Mouse (Mus musculus): ENCODE measurements around the gene Prox2.

Prox2 gene

DNA sequence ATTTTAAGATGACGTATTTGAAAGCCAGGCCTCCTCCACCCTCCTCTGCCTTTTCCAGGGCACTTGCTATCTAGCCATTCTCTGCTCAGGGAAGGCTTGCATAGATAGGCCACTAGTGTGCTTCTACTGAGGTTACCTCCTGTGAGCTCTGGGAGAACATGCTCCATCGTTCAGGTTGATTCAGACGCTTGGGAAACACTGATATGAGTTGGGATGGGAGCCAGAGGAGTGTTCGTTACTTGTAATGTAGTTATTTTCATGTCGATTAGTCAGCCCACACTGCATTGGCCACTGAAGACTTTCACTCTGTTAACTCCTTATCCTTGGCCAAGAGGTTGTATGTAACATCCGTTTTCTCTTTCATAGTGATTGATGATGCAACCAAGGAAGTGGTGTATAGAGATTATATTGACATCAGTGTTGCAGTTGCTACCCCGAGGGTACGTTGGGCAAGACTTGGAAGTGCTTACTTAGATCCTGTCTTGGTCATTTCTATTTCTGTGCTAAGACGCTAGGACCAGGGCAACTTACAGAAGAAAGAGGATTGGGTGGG lies 18.9 kb upstream of the Prox2 start:
- no peak for DNase-seq

DNA sequence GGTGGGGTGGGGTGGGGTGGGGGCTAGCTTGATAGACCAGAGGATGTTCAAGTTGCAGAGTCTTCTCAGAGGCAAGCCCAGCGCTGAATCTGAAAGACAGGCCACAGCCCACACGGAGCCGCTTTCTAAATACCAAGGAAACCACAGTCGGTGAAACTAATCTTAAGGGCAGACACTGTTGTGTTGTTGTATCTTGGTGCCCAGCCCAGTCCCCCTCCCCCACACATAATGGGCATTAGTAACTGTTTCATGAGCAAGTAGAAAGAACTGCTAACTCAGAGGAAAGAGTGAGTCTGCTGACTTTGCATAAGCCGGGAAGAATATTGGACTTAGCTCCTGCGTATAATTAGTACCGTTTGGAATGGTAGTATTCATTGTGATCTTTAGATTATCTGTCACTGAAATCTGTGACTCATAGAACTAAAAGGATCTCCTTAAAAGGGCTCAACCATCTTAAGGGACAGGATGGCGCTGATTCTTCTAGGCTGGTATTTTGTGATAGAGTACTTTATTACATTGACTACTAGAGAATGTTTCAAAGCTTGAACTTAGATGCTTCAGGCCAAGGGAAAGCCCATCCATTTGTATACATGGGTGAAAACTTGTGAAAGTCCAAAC lies 16.5 kb upstream of the Prox2 start:
- no peak for DNase-seq

DNA sequence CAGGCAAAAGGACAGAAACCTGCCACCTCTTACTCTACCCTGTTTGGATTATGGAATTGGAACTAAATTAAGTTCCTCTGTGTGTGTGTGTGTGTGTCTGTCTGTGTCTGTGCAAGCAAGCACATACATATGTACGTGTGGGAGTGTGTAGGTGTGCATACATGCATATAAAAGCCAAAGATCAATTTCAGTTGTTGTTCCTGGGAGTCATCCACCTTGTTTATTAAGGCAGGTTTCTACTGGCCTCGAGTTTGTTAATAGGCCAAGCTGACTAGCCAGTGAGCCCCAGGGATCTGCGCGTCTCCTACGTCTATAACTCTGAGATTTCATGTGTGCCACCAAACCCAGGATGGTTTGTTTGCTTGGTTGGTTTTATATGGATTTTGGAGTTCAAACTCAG lies 14.2 kb upstream of the Prox2 start:
- no peak for DNase-seq

DNA sequence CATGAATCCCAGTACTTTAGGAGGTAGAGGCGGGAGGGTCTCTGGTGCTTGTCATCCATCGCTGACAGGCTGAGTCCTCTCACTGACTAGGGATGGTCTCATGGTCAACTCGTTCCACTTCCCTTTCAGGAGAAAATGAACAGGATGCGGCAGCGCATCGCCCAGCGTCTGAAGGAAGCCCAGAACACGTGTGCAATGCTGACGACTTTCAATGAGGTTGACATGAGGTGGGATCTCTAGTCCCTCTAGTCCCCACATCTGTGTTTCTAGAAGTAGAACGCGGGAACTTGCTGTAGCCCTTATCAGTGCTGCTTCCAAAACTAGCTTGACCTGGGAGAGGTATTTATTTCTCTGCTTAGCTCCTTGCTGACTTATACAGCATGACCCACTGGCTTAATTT lies 13.1 kb upstream of the Prox2 start:
- no peak for DNase-seq

DNA sequence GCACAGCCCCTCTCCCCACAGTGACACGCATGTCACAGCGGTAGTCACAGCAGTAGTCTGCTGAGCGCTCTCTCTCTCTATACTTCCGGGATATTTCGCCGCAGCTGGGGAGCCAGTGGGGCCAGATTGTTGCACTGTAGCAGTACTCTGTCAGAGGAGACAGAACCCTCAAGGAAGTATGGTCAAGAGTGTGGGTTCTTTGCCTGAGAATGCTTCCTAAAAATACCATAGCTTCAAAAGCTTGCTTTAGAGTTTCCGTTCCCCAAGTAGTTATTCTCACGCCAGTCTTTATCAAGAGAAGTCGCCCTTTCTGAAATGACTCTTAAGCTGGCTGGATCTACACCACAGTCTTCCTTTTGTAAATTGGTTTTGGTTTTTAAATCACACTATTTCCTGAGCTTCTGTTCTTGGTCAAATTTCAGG lies 12.6 kb upstream of the Prox2 start:
- DNase-seq: no peak

DNA sequence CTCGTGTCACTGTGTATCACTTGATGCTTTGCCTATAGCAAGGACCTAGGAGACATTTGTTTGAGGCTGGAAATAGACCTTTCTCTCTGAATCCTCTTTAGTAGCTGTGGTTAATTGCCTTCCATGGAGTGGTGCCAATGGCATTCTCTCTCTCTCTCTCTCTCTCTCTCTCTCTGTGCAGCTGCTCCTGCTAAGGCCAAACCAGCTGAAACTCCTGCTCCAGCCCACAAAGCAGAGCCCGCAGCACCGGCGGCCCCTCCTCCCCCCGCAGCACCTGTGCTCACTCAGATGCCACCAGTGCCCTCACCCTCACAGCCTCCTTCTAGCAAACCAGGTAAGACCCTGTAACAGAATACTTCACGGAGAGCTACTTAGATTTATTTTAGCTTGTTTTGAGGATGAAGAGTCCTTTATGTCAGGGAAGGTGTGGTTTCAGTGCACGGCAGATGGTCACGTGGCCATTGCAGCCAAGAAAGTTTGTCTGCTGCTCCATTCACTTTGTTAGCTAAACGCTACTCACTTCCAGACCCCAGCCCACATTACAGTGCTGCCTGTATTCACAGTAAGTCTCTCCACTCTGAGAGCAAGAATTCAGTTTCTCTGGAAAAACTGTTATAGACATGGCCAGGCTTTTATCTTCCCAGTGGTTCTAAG lies 11.4 kb upstream of the Prox2 start:
- no peak for DNase-seq

DNA sequence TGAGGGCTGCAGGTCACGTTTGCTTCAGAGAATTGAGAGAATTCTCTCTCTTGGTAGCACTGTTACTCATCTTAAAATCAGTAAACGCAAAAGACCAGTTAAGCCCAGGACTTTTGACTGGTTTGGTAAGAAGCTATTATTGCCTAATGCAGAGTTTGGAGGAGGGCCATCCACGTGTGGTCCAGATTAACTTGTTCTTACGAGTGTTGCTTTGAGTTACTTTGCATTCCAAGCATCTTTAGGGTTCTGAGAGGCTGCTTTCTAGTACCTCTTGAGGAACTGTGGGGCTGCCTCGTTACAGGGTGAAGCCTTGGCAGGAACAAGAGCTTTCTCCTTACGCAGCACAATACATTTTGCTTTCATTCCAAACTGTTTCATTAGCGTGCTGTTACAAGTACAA lies 5.1 kb upstream of the Prox2 start:
- DNase-seq: no peak

DNA sequence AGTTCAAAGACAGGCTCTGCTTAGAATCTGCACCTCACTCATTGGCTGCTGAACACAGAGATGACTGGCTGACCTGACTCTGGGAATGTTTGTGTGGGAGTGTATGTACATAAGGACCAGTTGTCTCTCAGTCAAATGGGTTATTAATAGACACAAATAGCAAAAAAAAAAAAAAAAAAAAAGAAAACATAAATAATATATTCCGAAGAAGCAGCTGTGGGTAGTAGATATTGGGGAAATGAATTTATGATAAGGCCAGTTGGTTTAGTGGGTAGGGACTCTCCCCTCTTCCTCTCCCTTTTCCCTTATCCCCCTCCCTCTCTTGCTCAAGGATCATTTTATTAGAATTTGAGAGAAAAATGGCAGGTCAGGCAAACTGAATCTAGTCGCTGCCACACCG lies 3.4 kb upstream of the Prox2 start:
- DNase-seq: no peak

DNA sequence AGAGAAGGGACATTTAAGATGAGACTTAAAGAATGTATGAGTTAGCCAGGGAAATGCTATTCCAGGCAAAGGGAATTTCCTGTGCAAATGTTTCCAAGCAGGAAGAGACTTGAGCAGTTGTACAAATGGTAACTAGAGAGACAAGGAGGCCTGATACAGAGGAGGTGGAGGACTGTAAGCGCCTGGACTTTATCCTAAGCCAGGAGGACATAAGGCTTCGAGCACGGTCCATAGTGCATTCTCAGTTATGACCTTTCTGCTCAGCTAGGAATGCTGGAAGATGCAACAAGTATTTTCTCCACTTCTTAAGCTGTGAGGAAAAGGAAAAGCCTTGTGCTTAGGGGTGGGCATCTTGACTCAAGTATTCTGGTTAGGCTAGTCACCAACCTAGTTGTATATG lies 2.8 kb upstream of the Prox2 start:
- DNase-seq: no peak

DNA sequence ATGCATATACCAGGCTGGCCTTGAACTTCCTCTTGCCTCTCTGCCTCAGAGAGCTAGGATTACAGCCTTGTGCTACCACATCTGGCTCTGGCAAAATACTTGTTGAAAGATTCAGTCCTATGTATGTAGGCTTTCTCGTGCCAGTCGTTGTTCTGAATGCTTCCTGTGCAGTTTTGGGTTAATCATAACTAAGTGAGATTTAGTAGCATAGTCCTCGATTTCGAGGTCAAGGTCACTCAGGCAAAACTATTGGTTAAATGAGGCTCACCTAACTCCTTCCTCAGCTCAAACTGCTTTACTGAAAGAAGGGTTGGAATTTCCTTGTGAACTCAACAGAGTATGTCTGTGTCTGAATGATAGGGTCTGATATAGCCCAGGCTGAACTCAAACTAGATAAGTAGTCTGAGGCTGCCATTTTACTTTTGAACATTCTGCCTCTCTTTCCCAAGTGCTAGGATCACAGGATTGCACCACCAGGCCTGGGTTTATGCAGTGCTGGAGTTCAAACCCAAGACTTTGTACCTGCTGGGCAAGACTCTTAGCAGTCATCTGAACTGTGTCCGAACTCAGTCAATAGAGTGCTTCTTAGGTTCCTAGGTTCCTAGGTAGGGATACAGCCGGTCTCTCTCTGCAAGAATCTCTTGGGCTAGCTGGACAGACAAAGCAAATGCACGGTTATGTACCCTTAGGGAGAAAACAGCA lies 2.1 kb upstream of the Prox2 start:
- DNase-seq: no peak

DNA sequence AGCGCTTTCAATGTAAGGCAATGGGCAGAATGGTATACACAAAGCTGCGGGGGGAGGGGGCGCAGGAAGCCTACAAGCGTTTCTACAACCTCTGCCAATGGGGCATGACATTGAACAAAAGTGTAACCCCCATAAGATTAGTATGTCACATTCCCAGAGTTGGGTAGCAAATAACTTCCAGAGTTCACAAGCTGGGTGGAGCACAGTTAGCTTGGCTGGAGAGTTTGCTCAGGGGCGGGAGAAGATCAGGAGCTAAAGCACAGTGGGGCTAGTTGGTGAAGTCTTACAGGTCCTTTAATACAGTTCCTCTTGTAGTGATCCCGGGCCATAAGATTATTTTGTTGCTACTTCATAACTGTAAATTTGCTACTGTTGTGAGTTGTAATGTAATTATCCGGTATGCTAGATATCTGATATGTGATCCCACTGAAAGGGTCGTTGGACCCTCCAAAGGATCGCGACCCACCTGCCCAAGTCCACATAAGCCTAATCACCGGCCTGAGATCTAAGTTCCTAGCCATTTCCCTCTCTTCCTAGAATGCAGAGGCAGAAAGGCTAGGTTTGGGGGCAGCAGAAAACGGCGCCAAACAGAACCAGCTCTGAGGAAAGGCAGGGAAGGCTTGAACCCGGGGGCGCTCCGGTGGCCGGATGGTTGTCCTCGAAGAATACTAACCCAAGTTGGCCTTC lies 405 bp downstream of the Prox2 start:
- DNase-seq: no peak

DNA sequence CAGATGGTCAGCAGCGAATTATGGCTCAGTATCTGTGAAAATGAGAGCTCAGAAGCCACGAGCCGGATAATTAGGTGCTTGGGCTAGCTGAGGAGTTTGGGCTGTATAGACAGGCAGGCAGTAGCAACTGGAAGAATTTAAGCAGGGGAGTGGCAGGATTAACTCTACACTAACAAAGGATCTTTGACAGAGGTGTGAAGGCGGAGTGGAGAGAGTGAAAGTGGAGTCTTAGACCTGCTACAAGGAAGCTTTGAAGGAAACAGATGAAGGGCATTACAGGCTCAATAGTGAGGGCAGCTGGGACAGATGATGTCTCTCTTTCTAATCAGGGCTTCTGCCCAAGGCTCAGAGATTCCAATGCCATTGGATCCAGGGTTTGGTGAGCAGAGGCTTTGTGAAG lies 1.1 kb downstream of the Prox2 start:
- DNase-seq: no peak

DNA sequence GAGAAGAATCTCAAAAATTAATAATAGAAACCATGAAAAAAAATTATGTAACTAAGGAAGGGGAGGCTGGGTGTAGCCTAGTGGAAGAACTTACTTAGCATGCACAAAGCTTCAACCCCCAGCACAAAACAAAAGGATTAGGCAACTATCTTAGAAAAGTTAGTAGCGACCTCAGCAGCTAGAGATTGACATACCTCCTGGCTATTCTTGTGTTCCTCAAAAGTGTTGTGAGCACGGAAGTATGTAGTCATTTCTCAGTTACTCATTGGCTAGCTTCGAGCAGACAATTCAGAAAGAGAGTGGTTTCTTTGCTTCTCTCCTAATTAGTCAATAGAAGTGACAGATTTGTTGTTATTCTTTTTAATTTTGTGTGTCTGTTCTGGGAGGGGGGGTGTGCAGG lies 1.9 kb downstream of the Prox2 start:
- DNase-seq: no peak

DNA sequence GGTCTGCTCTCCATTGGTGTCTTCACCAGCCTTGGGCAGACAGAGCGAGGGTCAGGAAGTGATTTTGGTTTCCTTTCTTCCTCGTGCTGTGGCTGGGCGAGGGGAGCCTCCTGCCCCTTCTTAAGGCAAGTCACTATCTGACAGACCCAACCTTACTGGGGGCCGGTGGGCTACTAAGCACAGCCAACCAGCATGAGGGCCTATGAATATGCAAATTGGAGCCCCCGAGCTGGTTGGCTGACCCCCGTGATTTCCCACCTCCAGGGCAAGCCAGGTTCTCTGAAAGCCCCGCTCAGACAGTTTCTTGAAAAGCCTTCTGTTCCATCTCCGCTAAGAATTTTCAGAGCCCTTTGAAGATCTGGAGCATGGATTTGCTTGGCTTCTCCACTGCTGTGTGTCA lies 4.3 kb downstream of the Prox2 start:
- DNase-seq: no peak

DNA sequence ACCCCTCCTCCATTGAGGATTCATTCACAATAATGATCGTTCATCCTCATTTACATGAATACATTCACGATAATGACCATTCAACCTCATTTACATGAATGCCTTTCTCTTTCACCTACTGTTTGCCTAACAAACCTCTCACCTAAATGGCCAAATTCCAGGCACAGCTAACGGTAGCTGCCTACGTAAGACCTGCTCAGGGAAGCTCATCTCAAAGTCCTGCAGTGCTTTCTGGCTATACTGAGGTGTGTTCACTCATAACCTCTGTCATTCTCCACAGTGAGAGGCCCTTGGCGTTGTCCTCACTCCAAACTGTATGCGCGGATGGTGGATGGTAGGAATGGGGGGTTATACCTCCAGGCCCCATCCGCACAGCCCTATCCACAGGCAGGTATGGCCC lies 5.8 kb downstream of the Prox2 start:
- DNase-seq: no peak

DNA sequence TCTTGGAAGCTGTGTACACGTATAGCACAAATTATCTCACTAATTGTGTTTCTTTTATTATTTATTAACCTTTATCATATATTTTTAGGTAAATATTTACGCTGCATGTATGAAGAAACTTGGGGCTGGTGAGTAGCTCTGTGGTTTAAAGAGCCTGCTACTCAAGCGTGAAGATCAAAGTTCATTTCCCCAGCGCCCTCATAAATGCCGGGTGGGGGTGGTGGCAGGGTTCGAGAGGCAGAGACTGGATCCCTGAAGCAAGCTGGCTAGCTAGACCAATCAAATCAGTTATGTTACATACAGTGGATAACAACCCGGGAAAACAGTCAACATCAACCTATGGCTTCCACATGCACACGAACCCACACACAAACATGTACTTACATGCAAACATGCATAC lies 7.5 kb downstream of the Prox2 start:
- DNase-seq: no peak

DNA sequence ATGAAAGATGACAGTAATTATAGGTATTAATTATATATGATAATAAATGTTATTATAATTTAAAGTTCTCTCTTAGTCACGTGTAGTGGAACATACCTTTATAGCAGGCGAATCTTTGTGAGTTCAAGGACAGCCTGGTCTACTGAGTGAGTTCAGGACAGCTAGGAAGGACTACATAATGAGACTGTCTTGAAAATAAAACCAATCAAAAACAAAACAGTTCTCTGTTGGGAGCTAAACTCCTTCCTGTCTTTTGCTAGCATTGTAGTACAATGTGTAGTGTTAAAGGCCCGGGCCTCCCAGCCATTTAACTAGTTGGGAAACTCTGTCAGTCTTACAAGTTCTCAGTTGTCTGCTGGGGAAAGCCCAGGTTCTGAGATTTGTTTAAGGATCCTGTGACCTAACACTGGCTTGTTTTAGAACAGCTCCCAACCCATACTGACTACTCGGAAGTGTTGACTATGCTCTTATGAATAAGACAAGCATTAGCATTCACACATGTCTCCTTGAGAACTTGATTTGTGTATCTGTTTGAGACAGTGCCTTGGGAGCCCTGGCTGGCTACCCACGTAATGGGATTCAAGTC lies 8.9 kb downstream of the Prox2 start:
- no peak for DNase-seq

DNA sequence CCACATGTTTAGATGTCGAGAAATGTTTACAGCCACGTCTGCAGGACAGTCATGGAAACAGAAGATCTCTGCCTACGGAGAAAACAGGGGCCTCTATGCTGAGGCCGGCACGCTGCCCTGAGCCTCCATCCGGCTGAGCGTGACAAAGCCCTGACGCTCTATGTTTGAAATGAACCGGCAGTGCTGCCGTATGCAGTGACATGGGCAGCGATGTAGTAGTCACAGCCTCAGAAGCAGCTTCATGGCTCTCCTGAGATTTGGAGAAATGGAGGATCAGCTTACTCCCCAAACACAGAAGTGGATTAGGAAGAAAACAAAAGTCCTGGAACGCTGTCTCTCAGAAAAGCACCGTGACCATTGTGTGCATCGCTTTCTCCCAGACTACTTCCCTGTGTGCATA lies 9.6 kb downstream of the Prox2 start:
- no peak for DNase-seq

DNA sequence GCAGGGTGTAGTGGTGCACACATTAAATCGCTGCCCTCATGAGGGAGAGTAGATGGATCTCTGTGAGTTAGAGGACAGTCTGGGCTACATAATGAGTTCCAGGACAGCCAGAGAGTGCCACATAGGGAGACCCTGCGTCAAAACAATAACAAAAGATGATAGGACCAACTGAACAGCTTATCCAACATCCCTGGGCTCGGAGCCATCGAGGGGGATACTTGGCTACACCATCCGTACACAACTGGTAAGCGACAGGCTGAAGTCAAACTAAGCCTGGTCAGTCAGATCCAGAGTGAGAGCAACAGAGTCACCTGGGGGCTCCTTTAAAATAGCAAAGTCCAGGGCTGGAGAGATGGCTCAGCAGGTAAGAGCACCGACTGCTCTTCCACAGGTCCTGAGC lies 14.7 kb downstream of the Prox2 start:
- DNase-seq: no peak

DNA sequence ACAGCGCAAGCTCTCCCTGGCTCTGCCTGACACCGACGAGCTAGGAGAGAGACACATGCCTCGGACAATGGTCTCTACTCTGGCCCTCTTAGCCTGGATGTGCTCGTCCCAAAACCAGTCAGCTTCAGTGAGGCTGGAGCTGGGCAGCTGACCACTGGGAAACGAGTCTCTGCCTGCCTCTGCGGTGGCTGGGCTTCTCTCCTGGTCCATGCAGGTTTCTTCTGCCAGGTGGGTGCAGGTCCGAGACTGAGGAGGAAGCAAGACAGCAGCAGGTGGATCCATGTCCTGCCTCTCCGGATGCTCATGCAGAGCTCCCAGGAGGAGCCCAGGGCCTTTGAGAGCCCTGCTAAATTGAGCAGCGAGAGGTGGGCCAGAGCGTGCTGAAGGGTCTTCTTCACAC lies 15.4 kb downstream of the Prox2 start:
- DNase-seq: no peak

DNA sequence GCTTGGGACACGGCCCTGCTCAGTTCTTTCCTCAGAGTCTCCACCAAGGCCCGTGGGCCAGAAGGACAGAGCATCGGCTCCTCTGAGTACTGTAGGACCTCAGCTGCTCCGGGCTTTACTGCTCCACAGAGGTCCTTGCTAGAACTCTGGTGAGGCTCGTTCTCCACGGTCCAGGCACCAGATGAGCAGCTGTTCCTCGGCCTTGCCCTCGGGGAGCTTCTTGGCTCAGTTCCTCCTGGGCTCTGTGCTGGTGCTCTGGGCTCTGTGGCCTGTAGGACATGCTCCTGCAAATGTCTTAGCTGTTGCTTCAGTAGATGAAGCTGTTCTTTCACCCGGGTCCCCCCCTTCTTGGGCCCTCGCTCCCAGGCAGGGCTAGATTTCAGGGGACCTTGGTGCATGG lies 15.9 kb downstream of the Prox2 start:
- no peak for DNase-seq

DNA sequence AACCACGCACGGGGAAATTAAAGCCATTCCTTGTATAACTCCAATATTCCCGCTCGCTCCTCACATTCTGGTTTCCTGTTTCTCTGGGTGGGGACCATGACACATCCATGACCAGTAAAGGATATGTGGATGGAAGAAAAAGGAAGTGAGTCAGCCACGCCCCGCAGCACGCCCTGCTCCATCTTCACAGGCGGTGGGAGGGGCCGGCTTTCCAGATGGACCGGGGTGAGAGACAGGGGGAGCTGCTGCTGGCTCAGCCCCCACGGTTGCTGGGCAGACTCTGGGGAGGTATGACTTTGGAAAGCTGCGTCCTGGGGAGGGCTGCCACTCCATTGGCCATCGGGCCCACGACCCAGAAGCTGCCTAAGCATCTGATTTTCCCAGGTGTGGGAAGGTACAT lies 16.5 kb downstream of the Prox2 start:
- peak; percentile 77 for DNase-seq

DNA sequence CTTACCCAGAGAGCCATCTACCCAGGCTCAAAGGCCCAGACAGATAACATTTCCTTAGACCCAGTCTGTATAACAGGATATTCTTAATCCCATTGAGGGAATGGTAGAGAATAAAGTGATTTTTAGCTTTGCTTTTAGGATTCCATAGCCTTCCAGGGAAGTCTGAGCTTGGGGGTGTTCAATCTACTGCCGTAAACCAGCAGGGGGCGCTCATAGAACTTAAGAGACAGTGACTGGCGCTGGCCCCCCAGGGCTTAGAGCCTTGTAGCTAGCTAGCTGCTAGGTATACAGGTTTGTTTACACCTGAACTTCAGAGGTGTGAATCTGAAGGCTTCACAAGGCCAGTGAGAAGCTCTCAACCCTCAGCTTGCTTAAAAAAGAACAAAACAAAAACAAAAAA lies 18.3 kb downstream of the Prox2 start:
- DNase-seq: peak; percentile 70

Measured in right cerebral cortex, adult 18-20 months (tissue).